Mouse (Mus musculus): ENCODE data around the gene Gpr22.

- TF ChIP-seq POLR2A (IDR thresholded peaks at IDR 0.05; ENCODE audit: control insufficient read depth, low read depth, low read length) (no peak), CTCF (IDR thresholded peaks at IDR 0.05; ENCODE audit: control insufficient read depth, insufficient read depth, insufficient replicate concordance, low read depth, low read length) (no peak)
These were observed 9.8 kb downstream of the Gpr22 start for GRCm38 (mm10) chr12:31703904-31704303.
